Mouse (Mus musculus) stomach, embryonic 14.5 days (tissue): ENCODE measurements at regions not wholly inside any gene's neighbourhood (a gene's known extent, or its start where the extent isn't known, plus 50 kb on each side); places are given as distances from the start of the nearest gene placed in this dataset.
"Not testable (repeated sequence)": the region's sequence is repeated elsewhere in the genome, so short reads cannot be mapped to it uniquely, and the experiment has no call there.

Source experiments
- ATAC-seq: fragments of 200-750 bp; cut with Nextera tagmentation; 2 replicates; pipeline ENCODE4 v1.8.0; 2017; ENCODE audit warnings: low read depth, moderate TSS enrichment; ENCODE audit not compliant: insufficient number of reproducible peaks, insufficient read depth, low FRiP score
- H3K27ac ChIP-seq: fragments of 300-500 bp; sonication (generic); 2 replicates; pipeline ENCODE4 v1.5.1; 2014; ENCODE audit warnings: mild to moderate bottlenecking, low read length, moderate library complexity, mixed read lengths
- H3K27me3 ChIP-seq: fragments of 300-500 bp; sonication (generic); 2 replicates; pipeline ENCODE4 v1.6.1; 2014; ENCODE audit warnings: low read length, control low read depth, mixed read lengths; ENCODE audit not compliant: control insufficient read depth, insufficient read depth
- H3K36me3 ChIP-seq: fragments of 300-500 bp; sonication (generic); 2 replicates; pipeline ENCODE4 v1.6.1; 2014; ENCODE audit warnings: mild to moderate bottlenecking, control low read depth, low read length, moderate library complexity, mixed read lengths; ENCODE audit not compliant: control insufficient read depth, insufficient read depth
- H3K4me1 ChIP-seq: fragments of 300-500 bp; sonication (generic); 2 replicates; pipeline ENCODE4 v1.6.1; 2014; ENCODE audit warnings: low read length, control low read depth, mixed read lengths; ENCODE audit not compliant: control insufficient read depth, insufficient read depth
- H3K4me2 ChIP-seq: fragments of 300-500 bp; sonication (generic); replicated peaks from 2 replicates; pipeline ENCODE4 v1.6.1; 2014; ENCODE audit warnings: low read depth, low read length, control low read depth
- H3K4me3 ChIP-seq: fragments of 300-500 bp; sonication (generic); 2 replicates; pipeline ENCODE4 v1.5.1; 2014; ENCODE audit warnings: low read depth, low read length, control low read depth
- H3K9ac ChIP-seq: fragments of 300-500 bp; sonication (generic); replicated peaks from 2 replicates; pipeline ENCODE4 v1.6.1; 2014; ENCODE audit warnings: low read depth, mild to moderate bottlenecking, control low read depth, low read length, moderate library complexity, mixed read lengths
- H3K9me3 ChIP-seq: fragments of 300-500 bp; sonication (generic); 2 replicates; pipeline ENCODE4 v1.6.1; 2016; ENCODE audit warnings: low read depth, low read length, control low read depth; ENCODE audit not compliant: control insufficient read depth
- WGBS: fragments of 180-500 bp; shearing (Covaris S2); extraction: QIAGEN DNeasy Blood & Tissue Kit; methylation state at CpG from one replicate; pipeline ENCODE4 v1.1.7; 2014; 5-methylcytosine and 5-hydroxymethylcytosine counted together

- H3K9ac ChIP-seq = no peak overlapping the region
- H3K4me1 ChIP-seq = peaks cover 7% of the 10 kb centered on the region; the same call in 1 of the 2 replicates
- 85% methylated on average over 2 of the region's 2 CpGs for WGBS
- no peaks in the 10 kb centered on the region for H3K9me3 ChIP-seq
- H3K4me2 ChIP-seq = no peak overlapping the region
- H3K27me3 ChIP-seq = no peaks in the 10 kb centered on the region
- no peak overlapping the region for H3K27ac ChIP-seq
- no peak overlapping the region for H3K4me3 ChIP-seq
- no peaks in the 10 kb centered on the region for H3K36me3 ChIP-seq
- ATAC-seq = no peak
Observed at GRCm38 (mm10) chr6:53216715-53217114, 70.4 kb upstream of the Creb5 start.

GRCm38 (mm10) chr6:53211420-53211819 lies 75.7 kb upstream of the Creb5 start:
- no peak for ATAC-seq
- H3K9me3 ChIP-seq = no peaks in the 10 kb centered on the region
- H3K36me3 ChIP-seq = no peaks in the 10 kb centered on the region
- 18% methylated on average over 3 of the region's 3 CpGs for WGBS
- H3K27ac ChIP-seq = no peak overlapping the region
- no peak overlapping the region for H3K4me2 ChIP-seq
- H3K9ac ChIP-seq = no peak overlapping the region
- no peak overlapping the region for H3K4me3 ChIP-seq
- H3K27me3 ChIP-seq = no peaks in the 10 kb centered on the region
- peaks cover 8% of the 10 kb centered on the region; the same call in 1 of the 2 replicates for H3K4me1 ChIP-seq

GRCm38 (mm10) chr6:53209398-53209797 lies 77.7 kb upstream of the Creb5 start:
- H3K4me2 ChIP-seq = no peak overlapping the region
- peaks cover 8% of the 10 kb centered on the region; the same call in 1 of the 2 replicates for H3K4me1 ChIP-seq
- no peaks in the 10 kb centered on the region for H3K9me3 ChIP-seq
- no peak for ATAC-seq
- no peak overlapping the region for H3K4me3 ChIP-seq
- H3K36me3 ChIP-seq = no peaks in the 10 kb centered on the region
- H3K27ac ChIP-seq = no peak overlapping the region
- H3K9ac ChIP-seq = no peak overlapping the region
- H3K27me3 ChIP-seq = no peaks in the 10 kb centered on the region
- WGBS = 51% methylated on average over 6 of the region's 6 CpGs

- ATAC-seq = no peak
- H3K4me3 ChIP-seq = no peak overlapping the region
- H3K9ac ChIP-seq = no peak overlapping the region
- H3K4me1 ChIP-seq = peaks cover 8% of the 10 kb centered on the region; the same call in 1 of the 2 replicates
- H3K4me2 ChIP-seq = no peak overlapping the region
- no peaks in the 10 kb centered on the region for H3K36me3 ChIP-seq
- no peaks in the 10 kb centered on the region for H3K9me3 ChIP-seq
- WGBS = 29% methylated on average over 3 of the region's 3 CpGs
- no peak overlapping the region for H3K27ac ChIP-seq
- H3K27me3 ChIP-seq = no peaks in the 10 kb centered on the region
Observed at GRCm38 (mm10) chr6:53208474-53208873, 78.6 kb upstream of the Creb5 start.

GRCm38 (mm10) chr6:53207781-53208180 lies 79.3 kb upstream of the Creb5 start:
- no peak overlapping the region for H3K27ac ChIP-seq
- H3K9ac ChIP-seq = no peak overlapping the region
- H3K4me3 ChIP-seq = no peak overlapping the region
- no peaks in the 10 kb centered on the region for H3K27me3 ChIP-seq
- H3K36me3 ChIP-seq = no peaks in the 10 kb centered on the region
- peaks cover 8% of the 10 kb centered on the region; the same call in 1 of the 2 replicates for H3K4me1 ChIP-seq
- no peak for ATAC-seq
- H3K4me2 ChIP-seq = no peak overlapping the region
- WGBS = 68% methylated on average over 5 of the region's 5 CpGs
- no peaks in the 10 kb centered on the region for H3K9me3 ChIP-seq

GRCm38 (mm10) chr6:53207361-53207760 lies 79.7 kb upstream of the Creb5 start:
- no peak overlapping the region for H3K4me3 ChIP-seq
- H3K27me3 ChIP-seq = no peaks in the 10 kb centered on the region
- H3K9ac ChIP-seq = no peak overlapping the region
- no peaks in the 10 kb centered on the region for H3K36me3 ChIP-seq
- H3K4me1 ChIP-seq = peaks cover 8% of the 10 kb centered on the region; the same call in 1 of the 2 replicates
- no peak overlapping the region for H3K4me2 ChIP-seq
- H3K9me3 ChIP-seq = no peaks in the 10 kb centered on the region
- ATAC-seq = no peak
- H3K27ac ChIP-seq = no peak overlapping the region
- 40% methylated on average over 2 of the region's 2 CpGs for WGBS

- 7% methylated on average over 10 of the region's 10 CpGs for WGBS
- Histone ChIP-seq H3K4me3 (no peak overlapping the region), H3K9ac (no peak overlapping the region), H3K27ac (peak overlapping the region; percentile 10; the same call in 1 of the 2 replicates), H3K36me3 (no peaks in the 10 kb centered on the region), H3K9me3 (no peaks in the 10 kb centered on the region), H3K4me1 (peaks cover 12% of the 10 kb centered on the region), H3K4me2 (no peak overlapping the region), H3K27me3 (no peaks in the 10 kb centered on the region)
- no peak for ATAC-seq
Observed at GRCm38 (mm10) chr6:53201281-53201956, 85.7 kb upstream of the Creb5 start.

GRCm38 (mm10) chr6:53199474-53199873 lies 87.6 kb upstream of the Creb5 start:
- Histone ChIP-seq H3K36me3 (no peaks in the 10 kb centered on the region), H3K27ac (no peak overlapping the region), H3K4me2 (no peak overlapping the region), H3K9ac (no peak overlapping the region), H3K9me3 (no peaks in the 10 kb centered on the region), H3K27me3 (no peaks in the 10 kb centered on the region), H3K4me3 (no peak overlapping the region), H3K4me1 (peaks cover 12% of the 10 kb centered on the region)
- ATAC-seq = no peak
- WGBS = 92% methylated on average over 2 of the region's 2 CpGs

GRCm38 (mm10) chr6:53182131-53182530 lies 104.9 kb upstream of the Creb5 start:
- ATAC-seq, H3K9ac ChIP-seq, H3K27ac ChIP-seq, H3K4me1 ChIP-seq, H3K9me3 ChIP-seq, H3K4me3 ChIP-seq, H3K36me3 ChIP-seq, H3K27me3 ChIP-seq, H3K4me2 ChIP-seq: not testable (repeated sequence)
- 92% methylated on average over 17 of the region's 17 CpGs for WGBS
